Mouse (Mus musculus): Measurements from ENCODE around the gene a.

DNA sequence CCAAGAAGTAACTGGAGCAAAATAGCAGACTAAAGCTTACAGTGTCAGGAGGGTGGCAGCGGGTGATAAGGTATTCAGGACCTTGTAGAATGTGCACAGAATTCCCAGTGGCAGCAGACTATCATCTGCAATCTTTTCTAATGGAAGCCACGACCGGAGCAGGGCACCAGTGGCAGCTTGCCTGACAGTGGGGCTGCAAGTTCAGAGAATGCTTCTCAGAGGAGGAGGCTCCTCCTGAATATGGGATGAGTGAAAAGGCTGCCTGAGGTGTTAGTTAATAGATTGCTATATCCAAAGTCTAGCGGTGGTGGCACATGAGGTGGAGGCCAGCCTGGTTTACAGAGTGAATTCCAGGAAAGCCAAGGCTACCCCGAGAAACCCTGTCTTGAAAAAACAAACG is 1.8 kb upstream of the a start:
- TF ChIP-seq CTCF (IDR thresholded peaks at IDR 0.05; ENCODE audit: insufficient read depth, low read length) (no peak), POLR2A (IDR thresholded peaks at IDR 0.05; ENCODE audit: borderline replicate concordance, extremely low read depth, low read depth, low read length) (no peak)
